Mouse (Mus musculus) lung, postnatal 25 days (tissue): ENCODE data around the gene Nfic.

ENCODE experiments used
- DNase-seq: peaks from one replicate; pipeline ENCODE4 v3.0.0; 2022; ENCODE audit warnings: low spot score

Nfic gene

GRCm38 (mm10) chr10:81356991-81357844 is 98.2 kb downstream of the Nfic start, which contains the start of gene Mfsd12:
Mfsd12 (plus strand) TSS chr10:81357491.
- DNase-seq, result peak; percentile 92

GRCm38 (mm10) chr10:81356352-81356990 is 99.0 kb downstream of the Nfic start:
- peak; percentile 50 for DNase-seq

- no peak for DNase-seq
These were observed 99.9 kb downstream of the Nfic start for GRCm38 (mm10) chr10:81355533-81355932.

GRCm38 (mm10) chr10:81354738-81355477 is 100.5 kb downstream of the Nfic start:
- no peak for DNase-seq

- no peak for DNase-seq
These were observed 103.7 kb downstream of the Nfic start for GRCm38 (mm10) chr10:81351678-81352291.

GRCm38 (mm10) chr10:81350351-81351063 is 104.9 kb downstream of the Nfic start, which contains the start of gene Hmg20b:
Hmg20b (minus strand) TSS chr10:81350480.
- peak; percentile 100 for DNase-seq

- no peak for DNase-seq
These were observed 105.5 kb downstream of the Nfic start for GRCm38 (mm10) chr10:81349961-81350350.

- peak; percentile 55 for DNase-seq
These were observed 106.3 kb downstream of the Nfic start for GRCm38 (mm10) chr10:81349146-81349545.

- peak; percentile 72 for DNase-seq
These were observed 108.9 kb downstream of the Nfic start for GRCm38 (mm10) chr10:81346453-81347067.
